26 mouse cellular contexts compared by ENCODE assay signal in genomic region chr5:134981149-134981548, GRCm38 (mm10). TPM values are rescaled to one million over a fixed set of nuclear protein-coding genes. Genes with fewer than 3 reads are reported as not detected.
DNase-seq lines count a peak whose midpoint lies in the region; ATAC-seq and TF ChIP-seq lines count a peak whose summit lies in the region.
"Had no signal": no experiment of that assay in that cellular context is flagged by ENCODE, and none has a peak within 500 bp of the region (broad histone marks: within the 10 kb centered on the region; RNA-seq: fewer than 3 reads in every experiment).

No protein-coding gene starts in this region.

- 37% methylated on average over 10 of the region's 10 CpGs for WGBS in liver, embryonic 13.5 days (ENCODE audit: insufficient replicate concordance)
- WGBS in intestine, postnatal 0 days = 30% methylated on average over 10 of the region's 10 CpGs

- peak; percentile 27 for DNase-seq in adrenal gland, postnatal 10 days
- no peak for DNase-seq in adrenal gland, postnatal 14 days
- no peak for DNase-seq in liver, embryonic 13.5 days
- no peak for DNase-seq in liver
- DNase-seq in yolk sac, embryonic 10.5 days (ENCODE audit: low spot score) = peak; percentile 77
- no peak for DNase-seq in frontal cortex, adult 2 months (ENCODE audit: extremely low spot score in 1 of 2, low spot score in 1 of 2)
- no peak for DNase-seq in right cerebral cortex, adult 2 months (ENCODE audit: low spot score in 2 of 2)
- DNase-seq: cerebellum, adult 11 months; cerebellum, adult 9-11 months; gastrocnemius, postnatal 25 days; heart, adult 2 months; lung, adult 18-20 months; lung, postnatal 14 days; spleen, adult 18-20 months had no signal

- no peak; the same call in 1 of the 2 replicates for ATAC-seq in liver, embryonic 13.5 days (ENCODE audit: low read depth)
- ATAC-seq in intestine, postnatal 0 days = 0 out of 2 replicates have a peak, but pooled peaks have one; percentile 8
- ATAC-seq: forebrain, embryonic 16.5 days had no signal

- peaks cover 48% of the 10 kb centered on the region for H3K4me1 ChIP-seq in liver, embryonic 13.5 days (replicated peaks)
- 0 out of 2 replicates have a peak, but pooled peaks cover 11% of the 10 kb centered on the region for H3K4me1 ChIP-seq in intestine, postnatal 0 days (replicated peaks; ENCODE audit: control insufficient read depth, insufficient read depth, low read length)

- peak overlapping the region; percentile 14; the same call in 1 of the 2 replicates for H3K4me2 ChIP-seq in liver, embryonic 13.5 days
- peak overlapping the region; percentile 48 for H3K4me2 ChIP-seq in intestine, postnatal 0 days (replicated peaks; ENCODE audit: low read depth)
- H3K4me2 ChIP-seq: hindbrain, embryonic 12.5 days; midbrain, embryonic 12.5 days had no signal

- no peaks in the 10 kb centered on the region for H3K36me3 ChIP-seq in liver, embryonic 13.5 days
- H3K36me3 ChIP-seq in intestine, postnatal 0 days (ENCODE audit: control insufficient read depth, insufficient read depth) = no peaks in the 10 kb centered on the region
- H3K36me3 ChIP-seq: forebrain, embryonic 10.5 days; G1E; hindbrain, embryonic 12.5 days; limb, embryonic 10.5 days; midbrain, embryonic 12.5 days had no signal

- no peak overlapping the region for H3K27ac ChIP-seq in liver, embryonic 13.5 days
- H3K27ac ChIP-seq in intestine, postnatal 0 days (ENCODE audit: low read depth, low read length) = peak overlapping the region; percentile 70
- H3K27ac ChIP-seq: forebrain, embryonic 10.5 days; heart, adult 2 months; hindbrain, embryonic 12.5 days; limb, embryonic 10.5 days; midbrain, embryonic 12.5 days had no signal

- TF ChIP-seq CTCF in intestine, postnatal 0 days (IDR thresholded peaks at IDR 0.05; ENCODE audit: low read depth) = no peak

- no peaks in the 10 kb centered on the region for H3K9me3 ChIP-seq in liver, embryonic 13.5 days (replicated peaks)
- no peaks in the 10 kb centered on the region for H3K9me3 ChIP-seq in intestine, postnatal 0 days (ENCODE audit: control insufficient read depth)
- H3K9me3 ChIP-seq: forebrain, embryonic 10.5 days; hindbrain, embryonic 12.5 days; limb, embryonic 10.5 days; midbrain, embryonic 12.5 days had no signal

- H3K27me3 ChIP-seq in liver, embryonic 13.5 days = peaks cover 26% of the 10 kb centered on the region
- peaks cover 8% of the 10 kb centered on the region; the same call in 1 of the 2 replicates for H3K27me3 ChIP-seq in intestine, postnatal 0 days (replicated peaks; ENCODE audit: control insufficient read depth, insufficient read depth, low read length)

- H3K9ac ChIP-seq in liver, embryonic 13.5 days = no peak overlapping the region
- H3K9ac ChIP-seq in intestine, postnatal 0 days (ENCODE audit: low read depth, low read length) = no peak overlapping the region
- H3K9ac ChIP-seq: hindbrain, embryonic 12.5 days; midbrain, embryonic 12.5 days had no signal

- no peak overlapping the region for H3K4me3 ChIP-seq in liver, embryonic 13.5 days (replicated peaks)
- H3K4me3 ChIP-seq in intestine, postnatal 0 days (ENCODE audit: low read depth, low read length) = no peak overlapping the region
- H3K4me3 ChIP-seq: forebrain, embryonic 10.5 days; heart, adult 2 months; hindbrain, embryonic 12.5 days; limb, embryonic 10.5 days; midbrain, embryonic 12.5 days had no signal

RNA-seq across cellular contexts. Expression of gene Cldn3, which starts 4.9 kb away (rescaled TPM):
- 10 to 100 TPM in 1 of 2 experiments, 1 to 10 TPM in 1; 8.2 to 13.9 TPM for total RNA-seq in adrenal gland, postnatal 10 days (2021)
- total RNA-seq in adrenal gland, postnatal 14 days (2021) = 0.90 and 9.0 TPM in 2 replicates
- 0.38 and 0.74 TPM in 2 replicates for polyA plus RNA-seq in liver, embryonic 13.5 days (2015; fragmentation: Nextera tagmentation; extraction: Ambion mirVana)
- 96.0 and 116 TPM in 2 replicates for polyA plus RNA-seq in intestine, postnatal 0 days (2015; fragmentation: Nextera tagmentation; extraction: Ambion mirVana)
- polyA plus RNA-seq in frontal cortex, adult 2 months (2012; rRNA removed) = 0.34 and 1.1 TPM in 2 replicates
- total RNA-seq: G1E; heart, postnatal 25 days; megakaryocyte progenitor cell, adult 5-6 weeks; monocyte, adult 5-6 weeks; neutrophil, adult 5-6 weeks had no signal

RNA-seq across cellular contexts. Expression of gene Abhd11, which starts 27.8 kb away (rescaled TPM):
- 10 to 100 TPM; 67.3 to 77.9 TPM for total RNA-seq in adrenal gland, postnatal 10 days (2021)
- total RNA-seq in adrenal gland, postnatal 14 days (2021) = 66.7 and 68.5 TPM in 2 replicates
- 37.0 and 37.3 TPM in 2 replicates for polyA plus RNA-seq in liver, embryonic 13.5 days (2015; fragmentation: Nextera tagmentation; extraction: Ambion mirVana)
- 60.1 and 61.9 TPM in 2 replicates for polyA plus RNA-seq in intestine, postnatal 0 days (2015; fragmentation: Nextera tagmentation; extraction: Ambion mirVana)
- polyA plus RNA-seq in frontal cortex, adult 2 months (2012; rRNA removed) = 68.4 and 80.5 TPM in 2 replicates

RNA-seq across cellular contexts. Expression of gene Cldn4, which starts 34.4 kb away (rescaled TPM):
- total RNA-seq in adrenal gland, postnatal 10 days (2021) = under 1 TPM; 0.21 to 0.57 TPM
- total RNA-seq in adrenal gland, postnatal 14 days (2021) = not detected in 2 replicates
- 0.15 and 0.32 TPM in 2 replicates for polyA plus RNA-seq in liver, embryonic 13.5 days (2015; fragmentation: Nextera tagmentation; extraction: Ambion mirVana)
- 62.1 and 76.6 TPM in 2 replicates for polyA plus RNA-seq in intestine, postnatal 0 days (2015; fragmentation: Nextera tagmentation; extraction: Ambion mirVana)
- polyA plus RNA-seq in frontal cortex, adult 2 months (2012; rRNA removed) = 0.08 and 0.32 TPM in 2 replicates
- total RNA-seq: gastrocnemius, postnatal 25 days; heart, adult 2 months; heart, postnatal 25 days; layer of hippocampus, postnatal 14 days; megakaryocyte progenitor cell, adult 5-6 weeks; monocyte, adult 5-6 weeks had no signal
- polyA plus RNA-seq: forebrain, embryonic 16.5 days; G1E had no signal

RNA-seq across cellular contexts. Expression of gene Stx1a, which starts 42.1 kb away (rescaled TPM):
- total RNA-seq in adrenal gland, postnatal 10 days (2021) = 1 to 10 TPM; 6.8 to 9.5 TPM
- 5.9 and 10.9 TPM in 2 replicates for total RNA-seq in adrenal gland, postnatal 14 days (2021)
- polyA plus RNA-seq in liver, embryonic 13.5 days (2015; fragmentation: Nextera tagmentation; extraction: Ambion mirVana) = 1.3 and 1.5 TPM in 2 replicates
- polyA plus RNA-seq in intestine, postnatal 0 days (2015; fragmentation: Nextera tagmentation; extraction: Ambion mirVana) = 5.6 and 6.5 TPM in 2 replicates
- 345 and 362 TPM in 2 replicates for polyA plus RNA-seq in frontal cortex, adult 2 months (2012; rRNA removed)

RNA-seq across cellular contexts. Expression of gene Mettl27, which starts 49.0 kb away (rescaled TPM):
- 10 to 100 TPM; 23.6 to 24.2 TPM for total RNA-seq in adrenal gland, postnatal 10 days (2021)
- total RNA-seq in adrenal gland, postnatal 14 days (2021) = 24.5 and 28.5 TPM in 2 replicates
- polyA plus RNA-seq in liver, embryonic 13.5 days (2015; fragmentation: Nextera tagmentation; extraction: Ambion mirVana) = 10.6 and 12.2 TPM in 2 replicates
- 30.3 and 31.4 TPM in 2 replicates for polyA plus RNA-seq in intestine, postnatal 0 days (2015; fragmentation: Nextera tagmentation; extraction: Ambion mirVana)
- polyA plus RNA-seq in frontal cortex, adult 2 months (2012; rRNA removed) = 14.0 and 14.9 TPM in 2 replicates
- total RNA-seq: monocyte, adult 5-6 weeks had no signal

Comparison
In these comparisons a context has a peak if more than half of its experiments do, and no peak if none do; other contexts are left out.
1. DNase-seq: peak in adrenal gland, postnatal 10 days (single experiment) and yolk sac, embryonic 10.5 days (single experiment); none in adrenal gland, postnatal 14 days (single experiment), liver, embryonic 13.5 days (single experiment), liver (single experiment), frontal cortex, adult 2 months (0 of 2) and right cerebral cortex, adult 2 months (0 of 2).
2. RNA of gene Cldn3, which starts 4.9 kb away (polyA plus RNA-seq): 96.0 to 116 TPM in intestine, postnatal 0 days; 0.38 to 0.74 TPM in liver, embryonic 13.5 days and 0.34 to 1.1 TPM in frontal cortex, adult 2 months; every median in the first group is over 10 times any median in the second.
3. RNA of gene Cldn4, which starts 34.4 kb away (polyA plus RNA-seq): 62.1 to 76.6 TPM in intestine, postnatal 0 days; 0.15 to 0.32 TPM in liver, embryonic 13.5 days and 0.08 to 0.32 TPM in frontal cortex, adult 2 months; every median in the first group is over 10 times any median in the second.